Mouse (Mus musculus) embryo, embryonic 11.5 days (tissue): ENCODE measurements around the gene Gm2042.
"Not testable (repeated sequence)": the region's sequence is repeated elsewhere in the genome, so short reads cannot be mapped to it uniquely, and the experiment has no call there.

Experiments used
- DNase-seq: peaks from one replicate; pipeline ENCODE4 v3.0.0-alpha.2; 2012; ENCODE audit warnings: low read depth, low spot score

The Gm2042 gene

DNA sequence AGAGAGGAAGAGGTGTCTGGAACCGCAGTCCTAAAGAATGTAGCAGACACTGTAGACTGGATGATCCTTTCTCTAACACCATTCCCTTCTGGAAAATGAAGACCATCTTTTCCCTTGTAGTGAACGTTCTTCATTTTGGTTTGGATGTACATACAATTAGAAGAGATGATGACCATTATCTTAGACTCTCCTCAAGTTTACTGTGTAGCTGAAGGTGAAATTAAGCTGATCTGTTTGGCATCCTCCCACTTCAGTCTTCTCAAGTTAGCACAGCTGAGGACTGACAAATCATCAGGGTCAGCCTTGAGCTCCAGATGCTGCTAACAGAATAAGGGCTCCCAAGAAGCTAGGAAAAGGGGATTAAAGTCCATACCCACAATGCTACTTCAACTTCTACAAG lies at the start of gene Gm2042:
Gm2042 (plus strand) TSS at position 301 of the 400 bp plus-strand sequence.
- not testable (repeated sequence) for DNase-seq

DNA sequence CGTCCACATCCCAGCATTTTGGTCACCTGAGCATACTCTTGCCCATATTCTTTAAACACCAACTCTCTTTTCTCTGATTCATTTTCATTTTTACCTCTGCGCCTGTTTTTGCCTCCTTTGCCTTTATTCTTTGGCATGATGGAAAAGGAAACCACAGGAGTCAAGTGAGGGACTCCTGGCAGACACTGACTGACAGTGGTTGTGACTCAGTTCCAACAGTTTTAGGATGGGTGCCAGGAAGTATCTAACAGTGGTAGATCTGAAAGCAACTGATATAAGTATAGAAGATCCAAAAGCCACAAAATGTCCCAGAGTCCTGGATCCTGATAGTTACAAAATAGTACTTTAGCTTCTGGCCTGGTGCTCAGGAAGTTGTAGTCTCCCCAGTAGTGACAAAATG lies 34.2 kb upstream of the Gm2042 start, which contains the start of gene Gm2035:
Gm2035 (minus strand) TSS at position 137 of the 400 bp plus-strand sequence.
- DNase-seq = not testable (repeated sequence)

- DNase-seq = not testable (repeated sequence)
Observed at GRCm38 (mm10) chr12:87984000-87984399, 30.1 kb downstream of the Gm2042 start.

GRCm38 (mm10) chr12:88004118-88004517 lies 50.2 kb downstream of the Gm2042 start:
- DNase-seq = not testable (repeated sequence)
